Mouse (Mus musculus) heart, postnatal 0 days (tissue): ENCODE data around the gene AI597479.

Source experiments
- CTCF ChIP-seq: IDR thresholded peaks from 2 replicates; pipeline ENCODE4 v1.5.1; 2016; ENCODE audit warnings: antibody characterized with exemption, control low read depth, low read depth
- EP300 ChIP-seq: IDR thresholded peaks from 2 replicates; pipeline ENCODE4 v1.6.1; 2016; ENCODE audit warnings: antibody characterized with exemption, low read depth

- no peak for TF ChIP-seq CTCF
- no peak for TF ChIP-seq EP300
These were observed 46.9 kb downstream of the AI597479 start for GRCm38 (mm10) chr1:43145388-43145787.
